Mouse (Mus musculus): Measurements from ENCODE around the gene Ifitm3. TPM values are rescaled to one million over a fixed set of nuclear protein-coding genes. Genes with fewer than 3 reads are reported as not detected.
"Not testable (repeated sequence)": the region's sequence is repeated elsewhere in the genome, so short reads cannot be mapped to it uniquely, and the experiment has no call there.

Ifitm3 gene
- polyA plus RNA-seq, 1 experiment from 2014 or later: 50.1 TPM

GRCm38 (mm10) chr7:141047581-141048225 lies 37.1 kb upstream of the Ifitm3 start:
- no peaks in the 10 kb centered on the region for H3K9me3 ChIP-seq (replicated peaks)
- H3K27me3 ChIP-seq (replicated peaks): no peaks in the 10 kb centered on the region
- ATAC-seq (ENCODE audit: low FRiP score): peak; percentile 83
- H3K27ac ChIP-seq (replicated peaks): peak overlapping the region; percentile 85
- peak overlapping the region; percentile 92 for H3K4me2 ChIP-seq
- H3K9ac ChIP-seq (replicated peaks): peak overlapping the region; percentile 40
- H3K4me3 ChIP-seq (replicated peaks): peak overlapping the region; percentile 39
- peaks cover 18% of the 10 kb centered on the region for H3K4me1 ChIP-seq
- H3K36me3 ChIP-seq: no peaks in the 10 kb centered on the region
- WGBS: 10% methylated on average over 16 of the region's 19 CpGs

- H3K36me3 ChIP-seq: no peaks in the 10 kb centered on the region
- no peak for ATAC-seq (ENCODE audit: low FRiP score)
- 0 out of 2 replicates have a peak overlapping the region, but pooled peaks have one; percentile 39 for H3K4me3 ChIP-seq (replicated peaks)
- peaks cover 20% of the 10 kb centered on the region for H3K4me1 ChIP-seq
- H3K9me3 ChIP-seq (replicated peaks): no peaks in the 10 kb centered on the region
- no peak overlapping the region for H3K9ac ChIP-seq (replicated peaks)
- peak overlapping the region; percentile 72 for H3K27ac ChIP-seq (replicated peaks)
- H3K27me3 ChIP-seq (replicated peaks): no peaks in the 10 kb centered on the region
- peak overlapping the region; percentile 92 for H3K4me2 ChIP-seq
- 62% methylated on average over 6 of the region's 6 CpGs for WGBS
These were observed 36.5 kb upstream of the Ifitm3 start for GRCm38 (mm10) chr7:141046931-141047580.

- no peak overlapping the region for H3K4me2 ChIP-seq
- no peak overlapping the region for H3K4me3 ChIP-seq (replicated peaks)
- no peaks in the 10 kb centered on the region for H3K36me3 ChIP-seq
- peaks cover 10% of the 10 kb centered on the region for H3K4me1 ChIP-seq
- H3K9ac ChIP-seq (replicated peaks): no peak overlapping the region
- no peaks in the 10 kb centered on the region for H3K9me3 ChIP-seq (replicated peaks)
- WGBS: 48% methylated on average over 4 of the region's 4 CpGs
- no peaks in the 10 kb centered on the region for H3K27me3 ChIP-seq (replicated peaks)
- no peak overlapping the region for H3K27ac ChIP-seq (replicated peaks)
- ATAC-seq (ENCODE audit: low FRiP score): no peak
These were observed 32.0 kb upstream of the Ifitm3 start for GRCm38 (mm10) chr7:141042539-141042938.

GRCm38 (mm10) chr7:141041661-141042060 lies 31.1 kb upstream of the Ifitm3 start:
- Histone ChIP-seq H3K27me3 (replicated peaks) (no peaks in the 10 kb centered on the region), H3K4me3 (replicated peaks) (no peak overlapping the region), H3K4me2 (no peak overlapping the region), H3K9me3 (replicated peaks) (no peaks in the 10 kb centered on the region), H3K27ac (replicated peaks) (peak overlapping the region; percentile 72), H3K4me1 (peaks cover 2% of the 10 kb centered on the region; the same call in 1 of the 2 replicates), H3K36me3 (no peaks in the 10 kb centered on the region), H3K9ac (replicated peaks) (no peak overlapping the region)
- WGBS: 27% methylated on average over 5 of the region's 5 CpGs
- peak; percentile 79; the same call in 1 of the 2 replicates for ATAC-seq (ENCODE audit: low FRiP score)

GRCm38 (mm10) chr7:141040867-141041606 lies 30.5 kb upstream of the Ifitm3 start:
- Histone ChIP-seq H3K27me3 (replicated peaks) (no peaks in the 10 kb centered on the region), H3K9ac (replicated peaks) (no peak overlapping the region), H3K27ac (replicated peaks) (peak overlapping the region; percentile 72), H3K9me3 (replicated peaks) (no peaks in the 10 kb centered on the region), H3K36me3 (no peaks in the 10 kb centered on the region), H3K4me3 (replicated peaks) (no peak overlapping the region), H3K4me2 (no peak overlapping the region), H3K4me1 (0 out of 2 replicates have a peak, but pooled peaks cover 2% of the 10 kb centered on the region)
- ATAC-seq (ENCODE audit: low FRiP score): no peak
- WGBS: 41% methylated on average over 6 of the region's 9 CpGs

- no peak for ATAC-seq (ENCODE audit: low FRiP score)
- H3K36me3 ChIP-seq: no peaks in the 10 kb centered on the region
- H3K4me2 ChIP-seq: no peak overlapping the region
- 0 out of 2 replicates have a peak, but pooled peaks cover 2% of the 10 kb centered on the region for H3K4me1 ChIP-seq
- no peak overlapping the region for H3K9ac ChIP-seq (replicated peaks)
- whole genome bisulfite sequencing: 92% methylated on average over 4 of the region's 4 CpGs
- no peak overlapping the region; the same call in 1 of the 2 replicates for H3K27ac ChIP-seq (replicated peaks)
- H3K9me3 ChIP-seq (replicated peaks): no peaks in the 10 kb centered on the region
- no peak overlapping the region for H3K4me3 ChIP-seq (replicated peaks)
- H3K27me3 ChIP-seq (replicated peaks): no peaks in the 10 kb centered on the region
These were observed 29.0 kb upstream of the Ifitm3 start for GRCm38 (mm10) chr7:141039386-141040107.

- Histone ChIP-seq H3K4me1 (0 out of 2 replicates have a peak, but pooled peaks cover 2% of the 10 kb centered on the region), H3K4me3 (replicated peaks) (no peak overlapping the region), H3K4me2 (no peak overlapping the region), H3K36me3 (no peaks in the 10 kb centered on the region), H3K27me3 (replicated peaks) (no peaks in the 10 kb centered on the region), H3K9me3 (replicated peaks) (no peaks in the 10 kb centered on the region), H3K27ac (replicated peaks) (no peak overlapping the region), H3K9ac (replicated peaks) (no peak overlapping the region)
- WGBS: 86% methylated on average over 21 of the region's 21 CpGs
- ATAC-seq (ENCODE audit: low FRiP score): no peak
These were observed 27.8 kb upstream of the Ifitm3 start for GRCm38 (mm10) chr7:141038090-141039032.

GRCm38 (mm10) chr7:141036624-141037023 lies 26.1 kb upstream of the Ifitm3 start:
- H3K27me3 ChIP-seq (replicated peaks); H3K27ac ChIP-seq (replicated peaks); H3K36me3 ChIP-seq; H3K4me2 ChIP-seq; ATAC-seq (ENCODE audit: low FRiP score); H3K9me3 ChIP-seq (replicated peaks); H3K9ac ChIP-seq (replicated peaks); H3K4me3 ChIP-seq (replicated peaks); H3K4me1 ChIP-seq: not testable (repeated sequence)
- 83% methylated on average over 1 of the region's 2 CpGs for WGBS

GRCm38 (mm10) chr7:141032458-141033167 lies 22.0 kb upstream of the Ifitm3 start:
- no peaks in the 10 kb centered on the region for H3K27me3 ChIP-seq (replicated peaks)
- H3K36me3 ChIP-seq: no peaks in the 10 kb centered on the region
- no peaks in the 10 kb centered on the region for H3K9me3 ChIP-seq (replicated peaks)
- H3K9ac ChIP-seq (replicated peaks): no peak overlapping the region
- no peak for ATAC-seq (ENCODE audit: low FRiP score)
- no peak overlapping the region for H3K4me2 ChIP-seq
- no peaks in the 10 kb centered on the region for H3K4me1 ChIP-seq
- no peak overlapping the region for H3K4me3 ChIP-seq (replicated peaks)
- 84% methylated on average over 9 of the region's 9 CpGs for WGBS
- H3K27ac ChIP-seq (replicated peaks): no peak overlapping the region

GRCm38 (mm10) chr7:141030390-141030789 lies 19.8 kb upstream of the Ifitm3 start:
- H3K36me3 ChIP-seq: no peaks in the 10 kb centered on the region
- no peaks in the 10 kb centered on the region for H3K9me3 ChIP-seq (replicated peaks)
- no peak overlapping the region for H3K9ac ChIP-seq (replicated peaks)
- no peak overlapping the region for H3K4me2 ChIP-seq
- no peak for ATAC-seq (ENCODE audit: low FRiP score)
- H3K27ac ChIP-seq (replicated peaks): no peak overlapping the region
- H3K4me3 ChIP-seq (replicated peaks): no peak overlapping the region
- no peaks in the 10 kb centered on the region for H3K4me1 ChIP-seq
- H3K27me3 ChIP-seq (replicated peaks): no peaks in the 10 kb centered on the region
- 45% methylated on average over 3 of the region's 3 CpGs for WGBS

Measured in neural tube, embryonic 15.5 days (tissue).